Mouse (Mus musculus) CD4-positive helper T cell, adult 2 months (primary cell): ENCODE measurements around the gene Atox1.

ENCODE experiments used
- DNase-seq: peaks from one replicate; pipeline ENCODE4 v3.0.0-alpha.2; 2012; ENCODE audit warnings: low read depth, missing footprints, low spot score

Gene Atox1

DNA sequence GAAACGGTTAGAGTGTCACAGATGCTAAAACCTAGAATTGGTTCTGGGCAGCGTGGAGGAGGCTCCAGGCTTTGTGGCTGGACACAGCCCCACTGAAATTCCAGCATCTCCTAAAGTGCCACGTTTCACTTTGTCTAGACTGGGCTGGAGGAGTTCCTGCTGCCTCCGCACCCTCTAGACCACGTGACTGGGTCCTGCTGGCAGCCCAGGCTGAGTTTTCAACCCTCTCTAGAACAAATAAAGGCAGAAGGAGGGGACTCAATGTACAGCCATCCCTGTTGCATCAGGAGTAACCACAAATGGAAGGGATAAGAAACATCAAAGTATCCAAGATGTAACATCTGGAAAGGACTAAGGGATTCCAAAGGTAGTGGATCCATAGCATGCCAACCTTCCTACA lies 46.7 kb downstream of the Atox1 start:
- DNase-seq = no peak

- no peak for DNase-seq
Observed at GRCm38 (mm10) chr11:55413416-55413796, 47.6 kb downstream of the Atox1 start.

DNA sequence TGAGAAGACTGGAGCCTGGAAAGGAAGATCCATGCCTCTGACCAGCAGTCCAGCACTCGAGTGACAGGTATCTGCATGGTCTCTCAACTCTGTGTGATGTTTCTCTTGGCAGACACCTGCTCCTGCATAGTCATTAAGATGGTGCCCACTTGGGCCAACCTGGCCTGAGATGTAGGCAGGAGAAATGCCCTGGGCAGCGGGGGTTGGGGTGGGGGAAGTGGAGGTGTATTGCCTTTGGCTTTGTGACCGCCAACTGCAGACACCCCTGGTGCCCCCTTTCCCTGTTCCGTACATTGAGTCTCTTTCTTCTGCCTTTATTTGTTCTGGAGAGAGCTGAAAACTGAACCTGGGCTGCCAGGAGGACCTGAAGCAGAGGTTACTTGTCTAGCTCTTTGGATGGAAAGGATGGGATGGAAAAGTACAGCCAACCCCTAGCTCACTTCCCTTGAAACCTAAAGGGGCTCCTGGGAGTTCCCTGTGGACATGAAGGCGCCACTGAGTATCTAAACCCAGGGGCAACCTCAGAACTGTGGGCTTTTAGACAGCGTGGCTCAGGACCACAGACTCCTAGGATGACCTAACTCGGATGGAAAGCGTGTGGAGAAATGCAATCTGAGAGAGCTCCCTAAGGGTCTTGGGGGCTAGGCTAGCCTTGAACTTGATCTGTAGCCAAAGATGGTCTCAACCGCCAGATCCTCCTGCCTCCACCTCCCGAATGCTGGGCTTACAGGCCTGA lies 48.2 kb downstream of the Atox1 start:
- no peak for DNase-seq

- no peak for DNase-seq
Observed at GRCm38 (mm10) chr11:55412034-55412433, 49.0 kb downstream of the Atox1 start.

DNA sequence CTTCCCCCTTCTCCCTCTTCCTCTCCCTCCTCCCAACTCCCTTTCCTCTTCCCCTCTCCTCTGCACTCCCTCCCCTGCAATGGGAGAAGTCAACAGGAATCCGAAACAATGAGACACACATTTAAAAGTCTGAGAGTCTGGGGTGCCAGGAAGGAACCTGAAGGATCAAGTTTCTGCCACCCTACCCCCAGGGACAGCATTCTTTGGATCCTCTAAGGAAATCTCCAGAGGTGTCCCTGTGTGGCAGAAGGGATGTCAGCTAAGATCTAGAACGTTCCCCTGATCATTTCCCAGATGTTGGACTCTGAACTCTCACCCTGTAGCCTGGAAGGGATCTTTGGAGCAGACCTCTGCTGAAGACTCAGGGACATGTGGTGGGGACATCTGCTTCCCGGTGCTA lies 50.5 kb downstream of the Atox1 start:
- no peak for DNase-seq

DNA sequence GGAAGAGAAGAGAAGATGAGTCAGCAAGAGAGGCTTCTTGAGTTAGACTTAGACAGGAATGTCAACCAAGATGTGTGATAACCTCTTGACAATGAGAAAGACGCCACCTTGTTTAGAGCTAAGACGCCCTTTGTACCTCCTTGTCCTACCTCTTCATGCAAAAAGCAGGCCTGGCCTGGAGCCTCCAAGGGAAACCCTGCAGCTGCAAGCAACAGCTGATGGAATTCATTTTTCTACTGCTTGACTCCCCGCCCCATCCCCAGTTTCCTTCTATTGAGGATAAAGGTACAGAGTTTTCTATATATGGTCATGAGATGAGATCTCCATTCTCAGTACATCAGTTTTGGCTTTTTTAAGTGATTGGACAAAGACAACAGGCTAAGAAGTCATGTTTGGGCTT lies 51.0 kb downstream of the Atox1 start:
- no peak for DNase-seq

DNA sequence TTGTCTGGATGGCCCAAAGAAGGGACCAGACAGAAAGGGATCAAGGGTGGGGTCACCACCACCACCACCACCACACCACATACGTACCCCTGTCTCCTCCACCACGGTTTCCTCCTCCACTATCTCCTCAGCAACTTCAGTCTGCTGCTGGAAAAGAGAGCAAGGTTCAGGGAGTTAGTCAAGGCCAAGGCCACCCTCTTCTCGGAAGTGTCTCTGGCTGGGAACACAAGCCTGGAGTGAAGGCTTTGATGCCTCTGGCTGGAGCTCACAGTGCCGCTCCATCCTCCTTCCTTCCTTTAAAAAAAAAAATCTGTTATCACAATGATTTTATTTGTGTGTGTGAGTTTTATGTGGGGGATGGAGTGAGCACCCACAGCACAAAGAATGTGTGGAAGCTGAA lies 53.9 kb downstream of the Atox1 start:
- no peak for DNase-seq

DNA sequence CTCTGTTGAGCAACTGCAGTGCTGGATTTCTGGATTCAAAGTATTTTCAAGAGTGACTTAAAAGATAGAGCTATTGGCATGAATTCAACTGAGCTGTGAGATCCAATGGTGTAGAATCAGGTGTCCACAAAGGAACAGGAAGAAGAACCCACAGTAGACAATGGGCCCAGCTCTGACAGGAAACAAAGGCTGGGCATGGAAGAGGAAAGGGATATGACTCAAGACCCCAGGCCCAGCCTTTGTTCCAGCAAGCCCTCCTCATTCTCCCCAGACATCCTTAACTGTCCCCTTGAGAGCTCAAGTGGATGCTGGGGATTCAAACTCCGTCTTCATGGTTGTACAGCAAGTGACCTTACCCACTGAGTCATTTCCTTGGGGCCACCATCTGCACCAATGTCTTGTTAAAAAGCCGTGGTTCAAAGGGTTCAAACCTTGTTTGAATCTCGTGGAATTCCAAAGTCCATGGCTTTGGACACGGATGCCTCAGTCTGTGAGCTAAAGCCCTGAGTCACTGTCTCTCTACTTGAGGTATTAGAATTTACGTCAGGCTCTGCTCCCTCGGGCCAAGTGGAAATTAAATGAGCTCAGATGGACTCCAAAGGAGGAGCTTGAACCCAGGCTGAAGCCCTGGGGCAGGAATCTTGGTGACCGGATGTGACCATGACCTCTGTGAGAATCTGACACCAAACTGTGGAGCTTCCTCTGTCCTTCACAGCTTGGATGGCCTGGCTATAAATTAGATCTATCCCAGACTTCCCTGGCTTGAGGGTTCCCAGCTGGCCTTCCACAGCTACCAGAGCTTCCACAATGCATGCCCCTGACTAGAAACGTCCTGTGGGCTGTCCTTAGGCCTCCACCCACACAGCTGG lies 55.2 kb downstream of the Atox1 start:
- no peak for DNase-seq

GRCm38 (mm10) chr11:55404659-55405457 lies 56.2 kb downstream of the Atox1 start:
- no peak for DNase-seq

- no peak for DNase-seq
Observed at GRCm38 (mm10) chr11:55400863-55401262, 60.2 kb downstream of the Atox1 start.

- no peak for DNase-seq
Observed at GRCm38 (mm10) chr11:55398371-55398770, 62.7 kb downstream of the Atox1 start.

DNA sequence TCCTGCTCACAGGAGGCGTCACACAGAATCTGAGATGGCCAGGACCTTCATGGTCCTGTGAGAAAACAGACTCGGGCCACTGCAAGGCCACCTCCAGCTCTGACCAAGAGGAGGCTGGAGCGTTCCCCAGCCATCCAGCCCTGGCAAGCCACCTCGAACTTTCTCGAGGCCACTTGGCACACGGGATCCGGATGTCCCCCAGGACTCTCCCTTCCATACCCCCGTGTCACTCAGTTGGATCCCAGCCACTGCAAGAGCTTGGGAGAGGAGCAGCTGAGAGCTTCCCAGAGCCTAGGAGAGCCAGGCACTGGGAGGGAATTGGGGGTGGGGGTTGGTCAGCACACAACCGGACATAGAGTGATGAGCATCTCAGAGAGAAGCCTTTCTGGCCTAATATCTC lies 63.6 kb downstream of the Atox1 start:
- DNase-seq = no peak

GRCm38 (mm10) chr11:55397036-55397435 lies 64.0 kb downstream of the Atox1 start:
- no peak for DNase-seq
